Mouse (Mus musculus): ENCODE data around the gene Vstm5. TPM values are rescaled to one million over a fixed set of nuclear protein-coding genes. Genes with fewer than 3 reads are reported as not detected.
A peak's percentile ranks its signal among the peaks of the same experiment; 100 is the strongest.

The Vstm5 gene
- polyA plus RNA-seq, 1 experiment from 2014 or later, result 0.39 TPM

DNA sequence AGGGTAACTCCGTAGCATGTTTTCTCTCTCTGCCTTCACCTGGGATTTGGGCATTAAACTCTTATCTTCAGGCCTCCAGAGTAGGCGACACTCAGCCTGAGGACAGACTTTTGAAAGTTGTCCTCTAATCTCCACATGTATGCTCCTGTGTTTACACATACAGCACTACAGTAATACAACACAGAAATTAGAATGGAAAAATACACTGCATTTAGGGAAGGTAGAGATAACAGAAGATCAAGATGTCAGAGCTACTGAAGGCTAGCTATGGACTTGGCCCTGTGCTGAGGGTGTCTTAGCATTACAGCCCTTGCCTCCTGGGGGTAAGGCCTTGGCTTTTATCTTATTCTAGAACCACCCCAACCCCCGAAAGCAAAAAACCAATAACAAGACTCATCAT, 49.6 kb downstream of the Vstm5 start:
- TF ChIP-seq CTCF (IDR thresholded peaks at IDR 0.05; ENCODE audit: low read depth), result no peak
- no peak for TF ChIP-seq EP300 (IDR thresholded peaks at IDR 0.05; ENCODE audit: low read depth)

DNA sequence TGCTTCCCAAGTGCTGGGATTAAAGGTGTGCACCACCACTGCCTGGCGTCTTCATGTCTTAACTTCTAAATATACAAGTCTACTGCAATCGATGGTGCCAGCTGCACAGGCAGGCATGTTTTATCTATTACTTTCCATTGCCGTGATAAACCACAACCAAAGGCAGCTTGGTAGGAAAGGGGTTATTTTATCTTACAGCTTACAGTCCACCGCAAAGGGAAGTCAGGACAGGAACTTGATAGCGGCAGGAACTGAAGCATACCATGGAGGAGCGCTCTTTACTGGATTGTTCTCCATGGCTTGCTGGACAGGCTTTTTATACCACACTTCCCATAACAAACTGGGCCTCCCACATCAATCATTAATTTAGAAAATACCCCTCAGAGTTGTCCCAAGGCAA, 50.4 kb downstream of the Vstm5 start:
- Histone ChIP-seq H3K9me3 (ENCODE audit: low read length) (no peaks in the 10 kb centered on the region), H3K36me3 (replicated peaks; ENCODE audit: insufficient read depth, low read length) (peaks cover 15% of the 10 kb centered on the region; the same call in 1 of the 2 replicates), H3K27me3 (ENCODE audit: insufficient read depth, low read length) (no peaks in the 10 kb centered on the region), H3K27ac (ENCODE audit: low read depth) (no peak overlapping the region), H3K4me3 (ENCODE audit: low read depth, low read length) (no peak overlapping the region), H3K4me1 (ENCODE audit: insufficient read depth) (peaks cover 6% of the 10 kb centered on the region; the same call in 1 of the 2 replicates), H3K4me2 (ENCODE audit: low read depth, low read length) (no peak overlapping the region), H3K9ac (replicated peaks) (no peak overlapping the region)
- 32% methylated on average over 6 of the region's 6 CpGs for WGBS (ENCODE audit: insufficient replicate concordance)
- peak; percentile 84 for ATAC-seq
- TF ChIP-seq CTCF (IDR thresholded peaks at IDR 0.05; ENCODE audit: low read depth) (no peak), EP300 (IDR thresholded peaks at IDR 0.05; ENCODE audit: low read depth) (peak; percentile 94)
- DNase-seq, result no peak

More for the DNA sequence above, 49.6 kb downstream of the Vstm5 start:
- Histone ChIP-seq H3K9ac (replicated peaks) (no peak overlapping the region), H3K4me1 (ENCODE audit: insufficient read depth) (peaks cover 6% of the 10 kb centered on the region; the same call in 1 of the 2 replicates), H3K27ac (ENCODE audit: low read depth) (no peak overlapping the region), H3K4me3 (ENCODE audit: low read depth, low read length) (no peak overlapping the region), H3K27me3 (ENCODE audit: insufficient read depth, low read length) (no peaks in the 10 kb centered on the region), H3K36me3 (replicated peaks; ENCODE audit: insufficient read depth, low read length) (peaks cover 15% of the 10 kb centered on the region; the same call in 1 of the 2 replicates), H3K9me3 (ENCODE audit: low read length) (no peaks in the 10 kb centered on the region), H3K4me2 (ENCODE audit: low read depth, low read length) (no peak overlapping the region)
- DNase-seq, result no peak
- 68% methylated on average over 3 of the region's 3 CpGs for WGBS (ENCODE audit: insufficient replicate concordance)
- ATAC-seq, result no peak

- H3K9ac ChIP-seq (replicated peaks), result no peak overlapping the region
- ATAC-seq (no peak), DNase-seq (no peak)
- H3K27me3 ChIP-seq (ENCODE audit: insufficient read depth, low read length), result no peaks in the 10 kb centered on the region
- 83% methylated on average over 7 of the region's 7 CpGs for WGBS (ENCODE audit: insufficient replicate concordance)
- no peak overlapping the region for H3K27ac ChIP-seq (ENCODE audit: low read depth)
- peaks cover 2% of the 10 kb centered on the region; the same call in 1 of the 2 replicates for H3K36me3 ChIP-seq (replicated peaks; ENCODE audit: insufficient read depth, low read length)
- no peak overlapping the region for H3K4me3 ChIP-seq (ENCODE audit: low read depth, low read length)
- 0 out of 2 replicates have a peak, but pooled peaks cover 5% of the 10 kb centered on the region for H3K4me1 ChIP-seq (ENCODE audit: insufficient read depth)
- no peak overlapping the region for H3K4me2 ChIP-seq (ENCODE audit: low read depth, low read length)
- TF ChIP-seq EP300 (IDR thresholded peaks at IDR 0.05; ENCODE audit: low read depth) (no peak), CTCF (IDR thresholded peaks at IDR 0.05; ENCODE audit: low read depth) (no peak)
- no peaks in the 10 kb centered on the region for H3K9me3 ChIP-seq (ENCODE audit: low read length)
These were observed 58.3 kb downstream of the Vstm5 start for GRCm38 (mm10) chr9:15297112-15297511.

- ATAC-seq (no peak), DNase-seq (no peak)
- 0 out of 2 replicates have a peak, but pooled peaks cover 5% of the 10 kb centered on the region for H3K4me1 ChIP-seq (ENCODE audit: insufficient read depth)
- H3K4me3 ChIP-seq (ENCODE audit: low read depth, low read length), result no peak overlapping the region
- TF ChIP-seq CTCF (IDR thresholded peaks at IDR 0.05; ENCODE audit: low read depth), result no peak
- no peak for TF ChIP-seq EP300 (IDR thresholded peaks at IDR 0.05; ENCODE audit: low read depth)
- no peak overlapping the region for H3K27ac ChIP-seq (ENCODE audit: low read depth)
- H3K27me3 ChIP-seq (ENCODE audit: insufficient read depth, low read length), result no peaks in the 10 kb centered on the region
- H3K36me3 ChIP-seq (replicated peaks; ENCODE audit: insufficient read depth, low read length), result peaks cover 2% of the 10 kb centered on the region; the same call in 1 of the 2 replicates
- H3K4me2 ChIP-seq (ENCODE audit: low read depth, low read length), result no peak overlapping the region
- H3K9ac ChIP-seq (replicated peaks), result no peak overlapping the region
- no peaks in the 10 kb centered on the region for H3K9me3 ChIP-seq (ENCODE audit: low read length)
- WGBS (ENCODE audit: insufficient replicate concordance), result 31% methylated on average over 2 of the region's 2 CpGs
These were observed 59.6 kb downstream of the Vstm5 start for GRCm38 (mm10) chr9:15298451-15298850.

DNA sequence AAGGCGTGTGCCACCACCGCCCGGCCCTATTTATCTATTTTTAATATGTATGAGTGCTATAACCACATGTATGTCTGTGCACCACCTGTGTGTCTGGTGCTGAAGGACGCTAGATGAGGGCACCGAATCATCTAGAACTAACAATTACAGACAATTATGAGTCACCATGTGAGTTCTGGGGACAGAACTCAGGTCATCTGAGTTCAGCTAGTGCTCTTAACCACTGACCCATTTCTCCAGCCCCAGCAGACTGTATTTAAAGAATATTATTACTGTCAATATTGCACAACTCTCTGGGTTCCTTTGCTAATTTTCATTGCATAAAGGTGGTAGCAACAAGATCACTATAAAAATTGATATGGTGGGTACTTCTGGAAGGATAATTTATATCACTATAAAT, 61.2 kb downstream of the Vstm5 start:
- WGBS (ENCODE audit: insufficient replicate concordance), result 71% methylated on average over 5 of the region's 5 CpGs
- no peak for ATAC-seq
- H3K27me3 ChIP-seq (ENCODE audit: insufficient read depth, low read length), result no peaks in the 10 kb centered on the region

GRCm38 (mm10) chr9:15301399-15301798, 62.6 kb downstream of the Vstm5 start:
- no peaks in the 10 kb centered on the region for H3K9me3 ChIP-seq (ENCODE audit: low read length)
- 20% methylated on average over 6 of the region's 6 CpGs for WGBS (ENCODE audit: insufficient replicate concordance)
- DNase-seq (peak; percentile 61), ATAC-seq (peak; percentile 57)
- H3K36me3 ChIP-seq (replicated peaks; ENCODE audit: insufficient read depth, low read length), result peaks cover 2% of the 10 kb centered on the region; the same call in 1 of the 2 replicates
- peak overlapping the region; percentile 82 for H3K27ac ChIP-seq (ENCODE audit: low read depth)
- TF ChIP-seq EP300 (IDR thresholded peaks at IDR 0.05; ENCODE audit: low read depth), result peak; percentile 70
- no peak for TF ChIP-seq CTCF (IDR thresholded peaks at IDR 0.05; ENCODE audit: low read depth)
- H3K4me2 ChIP-seq (ENCODE audit: low read depth, low read length), result peak overlapping the region; percentile 58
- H3K4me3 ChIP-seq (ENCODE audit: low read depth, low read length), result peak overlapping the region; percentile 23
- H3K9ac ChIP-seq (replicated peaks), result peak overlapping the region; percentile 35; the same call in 1 of the 2 replicates
- H3K27me3 ChIP-seq (ENCODE audit: insufficient read depth, low read length), result no peaks in the 10 kb centered on the region
- 0 out of 2 replicates have a peak, but pooled peaks cover 5% of the 10 kb centered on the region for H3K4me1 ChIP-seq (ENCODE audit: insufficient read depth)

More for the DNA sequence above, 61.2 kb downstream of the Vstm5 start:
- no peaks in the 10 kb centered on the region for H3K9me3 ChIP-seq (ENCODE audit: low read length)
- TF ChIP-seq EP300 (IDR thresholded peaks at IDR 0.05; ENCODE audit: low read depth) (no peak), CTCF (IDR thresholded peaks at IDR 0.05; ENCODE audit: low read depth) (no peak)
- H3K9ac ChIP-seq (replicated peaks), result no peak overlapping the region
- peaks cover 2% of the 10 kb centered on the region; the same call in 1 of the 2 replicates for H3K36me3 ChIP-seq (replicated peaks; ENCODE audit: insufficient read depth, low read length)
- no peak overlapping the region for H3K27ac ChIP-seq (ENCODE audit: low read depth)
- no peak overlapping the region for H3K4me2 ChIP-seq (ENCODE audit: low read depth, low read length)
- H3K4me3 ChIP-seq (ENCODE audit: low read depth, low read length), result no peak overlapping the region
- DNase-seq, result no peak
- 0 out of 2 replicates have a peak, but pooled peaks cover 5% of the 10 kb centered on the region for H3K4me1 ChIP-seq (ENCODE audit: insufficient read depth)
